Mouse (Mus musculus): ENCODE data around the gene Pnkd.
"Not testable (repeated sequence)": the region's sequence is repeated elsewhere in the genome, so short reads cannot be mapped to it uniquely, and the experiment has no call there.

GRCm38 (mm10) chr1:74340992-74341391, 56.3 kb downstream of the Pnkd start:
- not testable (repeated sequence) for TF ChIP-seq EP300, CTCF (IDR thresholded peaks at IDR 0.05; ENCODE audit: low read depth)

Data from heart, postnatal 0 days (tissue).